Mouse (Mus musculus): ENCODE data around the gene Clstn1.

DNA sequence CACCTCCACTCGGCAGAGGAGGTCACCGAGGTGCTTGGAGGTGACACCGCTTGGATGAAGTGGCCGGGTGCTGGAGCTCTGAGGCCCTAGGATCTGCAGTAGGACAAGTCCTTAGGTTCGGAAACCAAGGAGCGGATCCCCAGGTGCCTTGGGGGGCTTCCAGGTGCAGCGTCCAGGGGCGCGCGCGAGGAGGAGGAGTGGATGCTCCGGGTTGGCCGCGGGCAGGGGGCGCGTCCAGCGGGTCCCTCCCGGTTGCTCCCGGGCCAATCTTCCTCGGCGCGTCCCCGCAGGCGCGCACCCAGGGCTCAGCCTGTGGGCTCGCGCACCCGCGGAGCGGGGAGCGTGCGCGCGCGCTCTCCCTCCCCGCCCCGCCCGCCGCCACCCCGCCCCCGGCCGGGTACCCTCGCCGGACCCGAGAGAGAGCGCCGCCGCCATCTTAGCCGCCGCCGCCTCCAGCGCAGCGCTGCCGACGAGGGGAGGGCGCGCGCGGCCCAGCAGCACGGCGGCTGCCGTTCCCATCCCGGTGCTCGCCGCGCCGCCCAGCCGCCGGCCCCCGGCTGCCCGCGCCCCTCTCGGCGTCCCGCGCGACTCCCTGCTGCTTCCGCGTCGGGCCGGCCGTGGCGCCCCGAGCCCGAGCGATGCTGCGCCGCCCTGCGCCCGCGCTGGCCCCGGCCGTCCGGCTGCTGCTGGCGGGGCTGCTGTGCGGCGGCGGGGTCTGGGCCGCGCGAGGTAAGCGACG, at the start of gene Clstn1:
- TF ChIP-seq GATA1 (IDR thresholded peaks at IDR 0.05; ENCODE audit: low read depth, low read length) (no peak), ZMIZ1 (IDR thresholded peaks at IDR 0.05; ENCODE audit: low read depth, low read length) (no peak), CTCF (IDR thresholded peaks at IDR 0.05 in 2 of 3, conservative IDR thresholded peaks at IDR 0.05 in 1 of 3; ENCODE audit: control insufficient read depth in 1 of 3, insufficient read depth in 1 of 3, low read depth in 2 of 3, low read length in 3 of 3, poor library complexity in 1 of 3, severe bottlenecking in 1 of 3) (no peak)
